Mouse (Mus musculus): ENCODE measurements around the gene Extl2. TPM values are rescaled to one million over a fixed set of nuclear protein-coding genes. Genes with fewer than 3 reads are reported as not detected.

Extl2 gene
- polyA plus RNA-seq, 1 experiment from 2014 or later: 20.1 TPM

- H3K4me3 ChIP-seq: no peak overlapping the region
Observed at GRCm38 (mm10) chr3:116047034-116047433, 39.8 kb downstream of the Extl2 start.

GRCm38 (mm10) chr3:116057078-116057477, 49.8 kb downstream of the Extl2 start:
- no peak overlapping the region for H3K4me3 ChIP-seq
- H3K9me3 ChIP-seq: no peaks in the 10 kb centered on the region
- no peak for ATAC-seq (ENCODE audit: low FRiP score, low read depth)
- no peaks in the 10 kb centered on the region for H3K4me1 ChIP-seq
- H3K36me3 ChIP-seq: no peaks in the 10 kb centered on the region
- WGBS: 69% methylated on average over 6 of the region's 6 CpGs
- no peak overlapping the region for H3K9ac ChIP-seq
- H3K4me2 ChIP-seq (replicated peaks): no peak overlapping the region
- H3K27ac ChIP-seq: no peak overlapping the region
- no peaks in the 10 kb centered on the region for H3K27me3 ChIP-seq

More at GRCm38 (mm10) chr3:116047034-116047433, 39.8 kb downstream of the Extl2 start:
- no peak overlapping the region for H3K9ac ChIP-seq
- no peak for ATAC-seq (ENCODE audit: low FRiP score, low read depth)
- 41% methylated on average over 5 of the region's 5 CpGs for WGBS
- H3K27ac ChIP-seq: no peak overlapping the region
- no peaks in the 10 kb centered on the region for H3K9me3 ChIP-seq
- no peaks in the 10 kb centered on the region for H3K27me3 ChIP-seq
- H3K4me1 ChIP-seq: no peaks in the 10 kb centered on the region
- no peaks in the 10 kb centered on the region for H3K36me3 ChIP-seq
- no peak overlapping the region for H3K4me2 ChIP-seq (replicated peaks)

DNA sequence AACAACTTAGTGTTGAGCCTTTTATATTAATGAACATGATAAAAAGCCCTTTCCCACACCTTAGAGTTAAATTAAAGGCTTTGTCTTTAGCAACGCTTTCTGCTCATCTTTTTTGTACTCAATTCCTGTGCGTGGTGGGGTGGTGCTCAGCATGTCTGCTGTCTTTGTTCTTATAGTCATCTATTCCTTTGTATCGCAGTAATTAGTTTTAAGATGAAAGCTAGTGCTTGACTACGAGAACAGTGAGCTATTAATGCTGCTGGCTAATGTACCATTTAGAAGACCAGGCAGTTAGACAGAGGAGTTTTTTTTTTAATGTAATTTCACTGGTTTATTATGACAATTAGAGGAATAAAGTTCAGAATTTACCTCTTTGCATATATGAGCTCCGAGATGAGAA, 53.1 kb downstream of the Extl2 start:
- H3K4me1 ChIP-seq: no peaks in the 10 kb centered on the region
- 83% methylated on average over 5 of the region's 5 CpGs for WGBS
- no peak for ATAC-seq (ENCODE audit: low FRiP score, low read depth)
- H3K27me3 ChIP-seq: no peaks in the 10 kb centered on the region
- no peak overlapping the region for H3K27ac ChIP-seq
- no peaks in the 10 kb centered on the region for H3K36me3 ChIP-seq
- H3K4me3 ChIP-seq: no peak overlapping the region
- no peaks in the 10 kb centered on the region for H3K9me3 ChIP-seq
- H3K4me2 ChIP-seq (replicated peaks): no peak overlapping the region
- H3K9ac ChIP-seq: no peak overlapping the region

DNA sequence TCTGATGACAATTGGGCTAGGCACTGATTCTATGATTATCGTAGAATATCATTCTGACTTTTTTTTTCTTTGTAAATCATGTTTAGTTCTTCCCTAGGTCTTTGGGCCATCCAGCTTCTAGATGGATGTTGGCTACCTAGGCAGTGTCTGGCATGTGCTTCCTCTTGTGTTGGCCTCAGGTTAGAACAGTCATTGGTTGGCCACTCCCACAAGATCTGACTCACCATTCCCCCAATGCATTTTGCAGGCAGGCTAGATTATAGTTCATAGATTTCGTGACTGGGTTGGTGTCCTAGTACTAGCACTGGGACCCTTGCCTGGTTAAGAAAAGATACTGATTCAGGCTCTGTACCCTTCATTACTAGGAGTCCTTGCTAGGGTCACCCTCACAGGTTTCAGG, 54.9 kb downstream of the Extl2 start:
- Histone ChIP-seq H3K27ac (no peak overlapping the region), H3K4me3 (no peak overlapping the region), H3K9ac (no peak overlapping the region), H3K36me3 (no peaks in the 10 kb centered on the region), H3K4me2 (replicated peaks) (no peak overlapping the region), H3K4me1 (no peaks in the 10 kb centered on the region), H3K9me3 (no peaks in the 10 kb centered on the region), H3K27me3 (no peaks in the 10 kb centered on the region)
- WGBS: 88% methylated on average over 2 of the region's 2 CpGs
- ATAC-seq (ENCODE audit: low FRiP score, low read depth): no peak

- Histone ChIP-seq H3K4me1 (no peaks in the 10 kb centered on the region), H3K9ac (no peak overlapping the region), H3K36me3 (no peaks in the 10 kb centered on the region), H3K27ac (no peak overlapping the region), H3K27me3 (no peaks in the 10 kb centered on the region), H3K4me3 (no peak overlapping the region), H3K9me3 (no peaks in the 10 kb centered on the region), H3K4me2 (replicated peaks) (no peak overlapping the region)
- WGBS: 80% methylated on average over 2 of the region's 2 CpGs
- no peak for ATAC-seq (ENCODE audit: low FRiP score, low read depth)
Observed at GRCm38 (mm10) chr3:116072584-116072983, 65.3 kb downstream of the Extl2 start.

GRCm38 (mm10) chr3:116076739-116077138, 69.5 kb downstream of the Extl2 start:
- no peak for ATAC-seq (ENCODE audit: low FRiP score, low read depth)
- H3K9me3 ChIP-seq: no peaks in the 10 kb centered on the region
- H3K27ac ChIP-seq: no peak overlapping the region
- H3K4me3 ChIP-seq: no peak overlapping the region
- no peak overlapping the region for H3K9ac ChIP-seq
- H3K4me2 ChIP-seq (replicated peaks): no peak overlapping the region
- H3K36me3 ChIP-seq: no peaks in the 10 kb centered on the region
- H3K4me1 ChIP-seq: peaks cover 6% of the 10 kb centered on the region
- no peaks in the 10 kb centered on the region for H3K27me3 ChIP-seq
- WGBS: 79% methylated on average over 2 of the region's 2 CpGs

DNA sequence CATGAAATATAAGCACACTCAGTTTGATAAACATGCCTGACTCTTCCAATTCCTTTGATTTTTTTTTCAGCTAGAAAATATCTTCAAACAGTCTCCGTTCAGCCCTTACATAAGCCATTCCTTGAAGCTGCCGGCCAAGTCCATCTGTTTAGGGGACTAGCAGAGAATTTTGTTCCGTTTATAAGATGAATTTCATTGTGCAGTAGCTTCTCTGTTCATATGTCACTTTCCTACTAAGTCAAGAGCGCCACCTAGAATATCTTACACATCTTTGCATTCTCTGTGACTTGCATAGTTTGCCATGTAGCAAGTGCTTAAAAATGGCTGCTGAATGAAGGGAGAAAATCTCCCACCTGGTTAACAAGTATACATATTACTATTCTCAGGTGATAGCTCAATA, 71.2 kb downstream of the Extl2 start:
- no peaks in the 10 kb centered on the region for H3K27me3 ChIP-seq
- H3K36me3 ChIP-seq: no peaks in the 10 kb centered on the region
- no peak for ATAC-seq (ENCODE audit: low FRiP score, low read depth)
- H3K4me3 ChIP-seq: no peak overlapping the region
- H3K4me2 ChIP-seq (replicated peaks): no peak overlapping the region
- 82% methylated on average over 4 of the region's 4 CpGs for WGBS
- H3K9me3 ChIP-seq: no peaks in the 10 kb centered on the region
- H3K27ac ChIP-seq: no peak overlapping the region
- H3K9ac ChIP-seq: no peak overlapping the region
- H3K4me1 ChIP-seq: peaks cover 6% of the 10 kb centered on the region

Small RNA genes lying within 50 kb of the gene (microRNA-seq; reads per million reads assigned to microRNA genes)
- not detected for gene Mir669n

Other genes starting within 250 kb of the Extl2 start
- 25.5 and 29.8 TPM in 2 replicates for gene Dph5, start 119.6 kb upstream of the Extl2 start, polyA plus RNA-seq (2015; fragmentation: Nextera tagmentation; extraction: Ambion mirVana)
- gene Slc30a7, start 56 bp upstream of the Extl2 start, polyA plus RNA-seq (2015; fragmentation: Nextera tagmentation; extraction: Ambion mirVana): 32.1 and 32.9 TPM in 2 replicates
- gene Vcam1, start 122.2 kb downstream of the Extl2 start, polyA plus RNA-seq (2015; fragmentation: Nextera tagmentation; extraction: Ambion mirVana): 129 and 135 TPM in 2 replicates
- gene Gpr88, start 246.0 kb downstream of the Extl2 start, polyA plus RNA-seq (2015; fragmentation: Nextera tagmentation; extraction: Ambion mirVana): 1.5 and 1.6 TPM in 2 replicates